Mouse (Mus musculus) myocyte (in vitro differentiated cells): Measurements from ENCODE around the gene Gm20388.

Source experiments
- MAX ChIP-seq: IDR thresholded peaks from one replicate; pipeline ENCODE4 v1.6.1; 2011; ENCODE audit warnings: low read depth, mild to moderate bottlenecking, control low read depth
- MYOD1 ChIP-seq, 3 experiments: IDR thresholded peaks; one replicate each; pipeline ENCODE4 v1.6.1; 2011; ENCODE audit warnings: control low read depth in 2 of 3, low read depth in 2 of 3, mild to moderate bottlenecking in 2 of 3, moderate library complexity in 1 of 3; ENCODE audit not compliant: insufficient read length in 2 of 3, control insufficient read depth in 1 of 3
- MYOG ChIP-seq, 3 experiments: IDR thresholded peaks; one replicate each; pipeline ENCODE4 v1.6.1; 2011; ENCODE audit warnings: control low read depth in 2 of 3, low read depth in 2 of 3, mild to moderate bottlenecking in 2 of 3; ENCODE audit not compliant: insufficient read length in 2 of 3, control insufficient read depth in 1 of 3, insufficient read depth in 1 of 3
- POLR2A ChIP-seq: IDR thresholded peaks from one replicate; pipeline ENCODE4 v1.6.1; 2011; ENCODE audit warnings: low read depth, mild to moderate bottlenecking, control low read depth, moderate library complexity; ENCODE audit not compliant: insufficient read length
- POLR2AphosphoS2 ChIP-seq: IDR thresholded peaks from one replicate; pipeline ENCODE4 v1.6.1; 2011; ENCODE audit warnings: low read depth, control low read depth; ENCODE audit not compliant: insufficient read length
- USF1 ChIP-seq: IDR thresholded peaks from one replicate; pipeline ENCODE4 v1.6.1; 2011; ENCODE audit warnings: low read depth, mild to moderate bottlenecking, control low read depth, moderate library complexity

DNA sequence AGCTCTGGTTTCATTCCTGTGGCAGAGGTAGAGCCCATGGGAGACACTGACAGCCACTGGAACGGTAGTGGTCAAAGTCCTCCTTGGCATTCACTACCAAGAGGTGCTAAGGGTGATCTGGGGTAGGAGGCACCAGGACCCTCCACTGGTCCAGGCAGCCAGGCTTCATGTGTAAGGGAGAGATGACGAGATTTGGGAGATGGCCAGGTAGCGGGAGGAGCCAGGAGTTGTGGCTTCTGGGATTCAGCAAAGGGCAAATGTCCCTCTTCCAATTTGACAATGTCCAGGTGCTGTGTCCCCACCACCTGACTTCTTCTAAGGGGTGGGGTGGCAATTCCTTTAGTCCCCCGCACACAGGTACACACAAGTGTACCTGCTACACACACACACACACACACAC lies 501.7 kb downstream of the Gm20388 start:
- TF ChIP-seq MYOD1 (IDR thresholded peaks at IDR 0.05; ENCODE audit: control insufficient read depth in 1 of 3, insufficient read length in 2 of 3, low read depth in 2 of 3): no peak
- no peak for TF ChIP-seq USF1
- TF ChIP-seq POLR2A: no peak
- TF ChIP-seq POLR2AphosphoS2: no peak
- TF ChIP-seq MYOG (IDR thresholded peaks at IDR 0.05; ENCODE audit: control insufficient read depth in 1 of 3, insufficient read depth in 1 of 3, insufficient read length in 2 of 3, low read depth in 2 of 3): no peak
- no peak for TF ChIP-seq MAX
